Mouse (Mus musculus) left cerebral cortex, adult 11 months (tissue): Measurements from ENCODE around the gene Srsf9.
"Not testable (repeated sequence)": the region's sequence is repeated elsewhere in the genome, so short reads cannot be mapped to it uniquely, and the experiment has no call there.

Experiments
- DNase-seq: peaks from one replicate; pipeline ENCODE4 v3.0.0; 2022; ENCODE audit warnings: low spot score

Srsf9 gene

GRCm38 (mm10) chr5:115373441-115374203, 46.6 kb downstream of the Srsf9 start:
- no peak for DNase-seq

DNA sequence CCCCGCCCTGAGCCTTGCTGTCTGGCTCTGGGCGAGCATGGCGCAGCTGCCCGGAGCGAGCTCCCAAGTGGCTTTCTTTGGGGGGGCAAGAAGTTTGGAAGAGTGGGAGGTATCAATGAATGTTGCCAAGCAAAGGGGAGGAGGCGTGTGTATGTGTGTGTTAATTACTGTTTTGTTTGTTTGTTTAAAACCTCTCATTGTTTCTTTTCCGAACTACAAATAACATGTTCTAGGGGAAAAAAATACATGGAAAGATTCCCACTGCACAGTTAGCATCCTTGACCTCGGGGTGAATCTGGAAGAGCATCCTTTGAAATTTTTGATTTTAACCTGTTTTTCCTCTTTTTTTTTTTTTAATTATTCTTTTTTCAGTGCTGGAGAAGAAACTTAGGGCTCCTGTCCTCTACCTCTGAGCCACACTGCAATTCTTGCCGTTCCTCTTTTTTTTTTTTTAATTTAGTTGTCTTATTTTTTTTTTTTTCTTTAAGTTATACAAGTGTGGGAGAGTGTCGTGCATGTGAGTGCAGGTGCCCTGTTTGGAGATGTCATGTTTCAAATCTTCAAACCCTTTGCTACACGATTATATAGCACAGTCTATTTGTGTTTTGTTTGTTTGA, 47.3 kb downstream of the Srsf9 start:
- no peak for DNase-seq

- no peak for DNase-seq
These were observed 48.5 kb downstream of the Srsf9 start for GRCm38 (mm10) chr5:115375436-115375835.

- DNase-seq = not testable (repeated sequence)
These were observed 51.9 kb downstream of the Srsf9 start for GRCm38 (mm10) chr5:115378882-115379281.
